Mouse (Mus musculus) midbrain, embryonic 10.5 days (tissue): ENCODE measurements around the gene Pithd1. TPM values are rescaled to one million over a fixed set of nuclear protein-coding genes. Genes with fewer than 3 reads are reported as not detected.

ENCODE experiments used
- DNase-seq: peaks from one replicate; pipeline ENCODE4 v3.0.0-alpha.2; 2017; ENCODE audit warnings: low spot score
- H3K27ac ChIP-seq: fragments of 300-500 bp; sonication (generic); replicated peaks from 2 replicates; pipeline ENCODE4 v1.5.1; 2016; ENCODE audit warnings: mild to moderate bottlenecking
- H3K27me3 ChIP-seq: fragments of 300-500 bp; sonication (generic); 2 replicates; pipeline ENCODE4 v1.6.1; 2016; ENCODE audit warnings: low read depth, mild to moderate bottlenecking; ENCODE audit not compliant: poor library complexity, severe bottlenecking
- H3K36me3 ChIP-seq: fragments of 300-500 bp; sonication (generic); 2 replicates; pipeline ENCODE4 v1.6.1; 2016; ENCODE audit warnings: mild to moderate bottlenecking, moderate library complexity
- H3K4me1 ChIP-seq: fragments of 300-500 bp; sonication (generic); 2 replicates; pipeline ENCODE4 v1.6.1; 2016
- H3K4me3 ChIP-seq: fragments of 300-500 bp; sonication (generic); 2 replicates; pipeline ENCODE4 v1.5.1; 2016; ENCODE audit warnings: mild to moderate bottlenecking, moderate library complexity
- H3K9me3 ChIP-seq: fragments of 300-500 bp; sonication (generic); replicated peaks from 2 replicates; pipeline ENCODE4 v1.6.1; 2016; ENCODE audit warnings: mild to moderate bottlenecking
- WGBS: fragments of 180-500 bp; shearing (Covaris S2); methylation state at CpG from one replicate; pipeline ENCODE4 v1.1.7; 2016; 5-methylcytosine and 5-hydroxymethylcytosine counted together
- polyA plus RNA-seq: library from polyadenylated mRNA; unstranded; fragments of >200 nt; fragmentation: Nextera tagmentation; extraction: Ambion mirVana; gene quantifications from 2 replicates; pipeline ENCODE4 v1.2.1, GENCODE M21; 2016

The Pithd1 gene
- polyA plus RNA-seq: 66.3 and 69.6 TPM in 2 replicates

GRCm38 (mm10) chr4:135986943-135987710, at the start of gene Pithd1:
TSS of gene Pithd1 (minus strand) at chr4:135987264.
- peak; percentile 93 for DNase-seq

GRCm38 (mm10) chr4:136035078-136035477, 48.0 kb upstream of the Pithd1 start:
- H3K36me3 ChIP-seq: 0 out of 2 replicates have a peak, but pooled peaks cover 2% of the 10 kb centered on the region
- WGBS: 69% methylated on average over 4 of the region's 4 CpGs
- H3K4me1 ChIP-seq: peaks cover 18% of the 10 kb centered on the region
- no peaks in the 10 kb centered on the region for H3K9me3 ChIP-seq
- no peaks in the 10 kb centered on the region for H3K27me3 ChIP-seq
- no peak for DNase-seq
- no peak overlapping the region for H3K27ac ChIP-seq
- H3K4me3 ChIP-seq: no peak overlapping the region

More at GRCm38 (mm10) chr4:135986943-135987710, at the start of gene Pithd1:
- peaks cover 34% of the 10 kb centered on the region for H3K36me3 ChIP-seq
- under 1% methylated on average over 81 of the region's 81 CpGs for WGBS
- peaks cover 20% of the 10 kb centered on the region for H3K4me1 ChIP-seq
- H3K27ac ChIP-seq: peak within 1 kb of the TSS; percentile 94
- H3K9me3 ChIP-seq: no peaks in the 10 kb centered on the region
- no peaks in the 10 kb centered on the region for H3K27me3 ChIP-seq
- H3K4me3 ChIP-seq: peak within 1 kb of the TSS; percentile 80

GRCm38 (mm10) chr4:136033231-136033630, 46.2 kb upstream of the Pithd1 start:
- no peak overlapping the region for H3K4me3 ChIP-seq
- no peak overlapping the region for H3K27ac ChIP-seq
- H3K9me3 ChIP-seq: no peaks in the 10 kb centered on the region
- no peak for DNase-seq
- WGBS: 82% methylated on average over 1 of the region's 1 CpGs
- H3K36me3 ChIP-seq: 0 out of 2 replicates have a peak, but pooled peaks cover 2% of the 10 kb centered on the region
- peaks cover 18% of the 10 kb centered on the region for H3K4me1 ChIP-seq
- H3K27me3 ChIP-seq: no peaks in the 10 kb centered on the region

GRCm38 (mm10) chr4:136030968-136031909, 44.2 kb upstream of the Pithd1 start:
- peak; percentile 28 for DNase-seq
- WGBS: 6% methylated on average over 8 of the region's 8 CpGs
- Histone ChIP-seq H3K36me3 (no peaks in the 10 kb centered on the region), H3K27ac (peak overlapping the region; percentile 67), H3K4me3 (peak overlapping the region; percentile 16; the same call in 1 of the 2 replicates), H3K9me3 (no peaks in the 10 kb centered on the region), H3K27me3 (no peaks in the 10 kb centered on the region), H3K4me1 (peaks cover 21% of the 10 kb centered on the region)

- peaks cover 21% of the 10 kb centered on the region for H3K4me1 ChIP-seq
- H3K27ac ChIP-seq: no peak overlapping the region
- 93% methylated on average over 5 of the region's 5 CpGs for WGBS
- no peaks in the 10 kb centered on the region for H3K9me3 ChIP-seq
- H3K4me3 ChIP-seq: no peak overlapping the region
- H3K36me3 ChIP-seq: no peaks in the 10 kb centered on the region
- DNase-seq: no peak
- no peaks in the 10 kb centered on the region for H3K27me3 ChIP-seq
Observed at GRCm38 (mm10) chr4:136028689-136029088, 41.6 kb upstream of the Pithd1 start.

- no peak overlapping the region for H3K4me3 ChIP-seq
- peaks cover 21% of the 10 kb centered on the region for H3K4me1 ChIP-seq
- H3K27ac ChIP-seq: no peak overlapping the region
- WGBS: 91% methylated on average over 19 of the region's 19 CpGs
- DNase-seq: no peak
- H3K36me3 ChIP-seq: no peaks in the 10 kb centered on the region
- no peaks in the 10 kb centered on the region for H3K27me3 ChIP-seq
- H3K9me3 ChIP-seq: no peaks in the 10 kb centered on the region
Observed at GRCm38 (mm10) chr4:136028132-136028564, 41.1 kb upstream of the Pithd1 start.

- peaks cover 21% of the 10 kb centered on the region for H3K4me1 ChIP-seq
- WGBS: 72% methylated on average over 8 of the region's 8 CpGs
- no peak overlapping the region for H3K27ac ChIP-seq
- no peak for DNase-seq
- no peaks in the 10 kb centered on the region for H3K27me3 ChIP-seq
- no peak overlapping the region for H3K4me3 ChIP-seq
- H3K9me3 ChIP-seq: no peaks in the 10 kb centered on the region
- H3K36me3 ChIP-seq: no peaks in the 10 kb centered on the region
Observed at GRCm38 (mm10) chr4:136027416-136028131, 40.5 kb upstream of the Pithd1 start.

GRCm38 (mm10) chr4:136025350-136025749, 38.3 kb upstream of the Pithd1 start:
- Histone ChIP-seq H3K9me3 (no peaks in the 10 kb centered on the region), H3K36me3 (no peaks in the 10 kb centered on the region), H3K27ac (no peak overlapping the region), H3K27me3 (no peaks in the 10 kb centered on the region), H3K4me3 (no peak overlapping the region), H3K4me1 (peaks cover 11% of the 10 kb centered on the region)
- no peak for DNase-seq
- WGBS: 79% methylated on average over 1 of the region's 1 CpGs

GRCm38 (mm10) chr4:136022924-136023323, 35.9 kb upstream of the Pithd1 start:
- H3K36me3 ChIP-seq: peaks cover 10% of the 10 kb centered on the region
- H3K9me3 ChIP-seq: no peaks in the 10 kb centered on the region
- WGBS: 95% methylated on average over 9 of the region's 9 CpGs
- peaks cover 20% of the 10 kb centered on the region for H3K4me1 ChIP-seq
- H3K27ac ChIP-seq: no peak overlapping the region
- DNase-seq: no peak
- no peaks in the 10 kb centered on the region for H3K27me3 ChIP-seq
- H3K4me3 ChIP-seq: no peak overlapping the region

GRCm38 (mm10) chr4:136021549-136022047, 34.5 kb upstream of the Pithd1 start, which contains the start of gene Eloa:
TSS of gene Eloa (minus strand) at chr4:136021763.
- Histone ChIP-seq H3K4me1 (peaks cover 17% of the 10 kb centered on the region), H3K36me3 (peaks cover 10% of the 10 kb centered on the region), H3K9me3 (no peaks in the 10 kb centered on the region), H3K27ac (peak within 1 kb of the TSS; percentile 94), H3K4me3 (peak within 1 kb of the TSS; percentile 100), H3K27me3 (no peaks in the 10 kb centered on the region)
- WGBS: under 1% methylated on average over 48 of the region's 48 CpGs
- DNase-seq: peak; percentile 100

- WGBS: 1% methylated on average over 61 of the region's 62 CpGs
- DNase-seq: peak; percentile 19
- peak overlapping the region; percentile 94 for H3K27ac ChIP-seq
- no peaks in the 10 kb centered on the region for H3K27me3 ChIP-seq
- no peaks in the 10 kb centered on the region for H3K9me3 ChIP-seq
- peaks cover 10% of the 10 kb centered on the region for H3K36me3 ChIP-seq
- peak overlapping the region; percentile 100 for H3K4me3 ChIP-seq
- peaks cover 17% of the 10 kb centered on the region for H3K4me1 ChIP-seq
Observed at GRCm38 (mm10) chr4:136020743-136021548, 33.9 kb upstream of the Pithd1 start.
